Mouse (Mus musculus): Measurements from ENCODE around the gene Hipk1.
A peak's percentile ranks its signal among the peaks of the same experiment; 100 is the strongest.

Hipk1 gene

GRCm38 (mm10) chr3:103745001-103745770 is 46.2 kb downstream of the Hipk1 start:
- no peak for DNase-seq (ENCODE audit: low spot score)

- no peak for DNase-seq (ENCODE audit: low spot score)
Measured at GRCm38 (mm10) chr3:103743208-103743607, 48.2 kb downstream of the Hipk1 start.

- DNase-seq (ENCODE audit: low spot score), result no peak
Measured at GRCm38 (mm10) chr3:103740342-103740741, 51.0 kb downstream of the Hipk1 start.

- DNase-seq (ENCODE audit: low spot score), result no peak
Measured at GRCm38 (mm10) chr3:103739329-103739728, 52.0 kb downstream of the Hipk1 start, which contains the start of gene Gm10964. Gm10964 (plus strand) TSS chr3:103739366.

GRCm38 (mm10) chr3:103737778-103738571 is 53.4 kb downstream of the Hipk1 start, which contains the start of gene Olfml3:
Olfml3 (minus strand) TSS chr3:103738001.
- DNase-seq (ENCODE audit: low spot score), result peak; percentile 84

GRCm38 (mm10) chr3:103737061-103737754 is 54.2 kb downstream of the Hipk1 start:
- DNase-seq (ENCODE audit: low spot score), result peak; percentile 24

- no peak for DNase-seq (ENCODE audit: low spot score)
Measured at GRCm38 (mm10) chr3:103735776-103736600, 55.4 kb downstream of the Hipk1 start.

GRCm38 (mm10) chr3:103734696-103735519 is 56.5 kb downstream of the Hipk1 start:
- no peak for DNase-seq (ENCODE audit: low spot score)

- no peak for DNase-seq (ENCODE audit: low spot score)
Measured at GRCm38 (mm10) chr3:103733799-103734695, 57.3 kb downstream of the Hipk1 start.

- DNase-seq (ENCODE audit: low spot score), result no peak
Measured at GRCm38 (mm10) chr3:103733176-103733575, 58.2 kb downstream of the Hipk1 start.

GRCm38 (mm10) chr3:103732116-103732515 is 59.2 kb downstream of the Hipk1 start:
- no peak for DNase-seq (ENCODE audit: low spot score)

GRCm38 (mm10) chr3:103729850-103730249 is 61.5 kb downstream of the Hipk1 start:
- no peak for DNase-seq (ENCODE audit: low spot score)

GRCm38 (mm10) chr3:103727813-103728326 is 63.5 kb downstream of the Hipk1 start:
- DNase-seq (ENCODE audit: low spot score), result no peak

- DNase-seq (ENCODE audit: low spot score), result no peak
Measured at GRCm38 (mm10) chr3:103726642-103727041, 64.7 kb downstream of the Hipk1 start.

GRCm38 (mm10) chr3:103724137-103724536 is 67.2 kb downstream of the Hipk1 start:
- DNase-seq (ENCODE audit: low spot score), result no peak

GRCm38 (mm10) chr3:103718728-103719127 is 72.6 kb downstream of the Hipk1 start:
- DNase-seq (ENCODE audit: low spot score), result no peak

- no peak for DNase-seq (ENCODE audit: low spot score)
Measured at GRCm38 (mm10) chr3:103716774-103717760, 74.3 kb downstream of the Hipk1 start.
